Mouse (Mus musculus): ENCODE data around the gene Rgs9bp. TPM values are rescaled to one million over a fixed set of nuclear protein-coding genes. Genes with fewer than 3 reads are reported as not detected.
A peak's percentile ranks its signal among the peaks of the same experiment; 100 is the strongest.
"Not testable (repeated sequence)": the region's sequence is repeated elsewhere in the genome, so short reads cannot be mapped to it uniquely, and the experiment has no call there.

Rgs9bp gene
- total RNA-seq, 2 experiments from 2014 or later, result 0.20 to 0.53 TPM

DNA sequence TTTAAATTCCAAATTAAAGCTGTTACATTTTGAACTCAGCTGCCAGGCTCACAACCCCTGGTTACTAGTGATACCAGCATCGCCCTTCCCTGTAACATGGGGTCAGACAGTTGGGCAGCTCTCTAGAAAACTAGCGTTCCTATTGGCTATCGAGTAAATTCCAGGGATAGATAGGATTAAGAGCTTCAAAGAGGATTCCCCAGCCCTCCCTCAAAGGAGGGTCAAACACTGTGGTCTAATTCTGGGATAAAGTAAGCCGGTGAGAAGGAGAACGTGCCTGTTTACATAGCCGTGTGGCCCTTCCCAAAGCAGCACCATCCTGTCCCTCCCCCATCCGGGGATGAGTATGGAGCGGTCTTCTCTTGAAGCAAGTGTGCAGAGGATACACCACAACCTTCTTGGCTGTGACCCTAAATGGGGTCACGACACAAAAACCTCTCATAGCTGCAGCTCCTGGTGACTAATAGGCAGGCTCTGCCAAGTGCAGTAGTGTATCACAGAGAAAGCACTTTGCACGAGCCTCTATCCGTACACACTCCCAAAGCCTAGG is 1.8 kb downstream of the Rgs9bp start:
- DNase-seq, result peak in 1 of 2 experiments; percentile 11

DNA sequence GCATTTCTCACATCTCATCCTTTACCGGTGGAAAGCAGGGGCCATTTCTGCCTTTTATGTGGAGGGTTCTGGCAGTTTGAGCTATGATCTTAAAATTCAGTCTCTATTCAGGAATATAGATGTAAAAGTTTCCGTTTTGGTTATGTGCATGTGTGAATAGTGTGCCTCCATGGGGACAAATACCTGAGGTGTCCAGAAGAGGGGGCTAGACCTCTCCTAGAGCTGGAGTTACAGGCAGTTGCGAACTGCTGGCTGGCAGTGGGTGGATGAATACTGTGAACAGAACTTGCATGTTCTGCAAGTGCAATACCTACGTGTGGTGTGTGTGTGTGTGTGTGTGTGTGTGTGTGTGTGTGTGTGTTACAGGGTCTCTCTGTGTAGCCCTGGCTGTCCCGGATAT is 2.7 kb downstream of the Rgs9bp start:
- DNase-seq, result no peak

DNA sequence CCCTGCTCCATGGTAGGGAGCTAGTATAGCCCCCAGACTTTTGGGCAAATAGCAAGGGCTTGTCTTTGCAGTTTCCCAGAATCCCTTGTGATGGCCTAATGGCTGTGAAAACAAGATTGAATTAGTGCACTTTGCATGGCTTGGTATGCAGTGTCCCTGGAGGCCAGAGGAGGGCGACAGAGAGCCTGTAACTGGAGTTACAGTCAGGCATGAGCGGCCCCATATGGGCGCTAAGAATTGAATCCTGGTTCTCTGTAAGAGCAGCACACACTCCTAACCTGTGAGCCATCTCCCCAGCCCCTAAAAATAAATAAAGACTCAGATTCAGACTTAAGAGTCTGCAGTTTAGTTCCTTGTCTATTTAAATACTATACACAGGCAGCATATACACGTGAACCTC is 5.5 kb downstream of the Rgs9bp start:
- peak; percentile 48 to 66 for DNase-seq

DNA sequence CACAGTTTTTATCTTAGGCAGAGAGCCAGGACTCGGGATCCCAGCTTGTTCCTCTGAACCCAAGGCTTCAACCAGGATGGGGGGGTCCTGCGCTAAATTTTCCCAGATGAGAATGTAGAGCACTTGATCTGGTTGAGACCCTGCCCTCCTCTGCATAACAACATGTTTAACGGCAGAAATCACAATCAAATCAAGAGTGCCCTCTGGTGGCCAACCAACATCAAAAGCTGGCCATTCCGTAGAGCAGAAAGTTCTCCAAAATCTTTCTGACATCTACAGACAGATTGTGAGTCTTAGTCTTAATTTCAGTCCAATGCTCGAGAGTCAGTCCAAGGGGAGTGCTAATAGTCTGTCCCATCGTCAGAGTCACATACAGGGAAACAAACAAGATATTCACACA is 14.5 kb downstream of the Rgs9bp start:
- not testable (repeated sequence) for DNase-seq

DNA sequence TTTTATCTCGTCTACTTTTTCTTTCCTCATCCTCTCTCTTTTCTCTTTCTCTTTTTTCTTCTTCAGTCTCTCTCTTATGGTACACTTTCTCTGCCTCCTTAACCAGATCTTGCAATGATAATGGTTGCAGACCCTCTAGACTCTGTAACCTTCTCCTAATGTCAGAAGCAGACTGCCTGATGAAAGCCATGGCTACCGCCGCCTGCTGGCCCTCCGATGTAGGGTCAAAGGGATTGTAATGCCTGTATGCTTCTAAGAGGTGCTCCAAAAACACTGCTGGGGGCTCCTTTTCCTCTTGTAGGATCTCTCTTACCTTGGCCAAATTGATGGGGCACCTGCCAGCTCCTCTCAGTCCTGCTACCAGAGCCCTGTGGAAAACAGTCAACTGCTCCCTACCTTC is 15.7 kb downstream of the Rgs9bp start:
- not testable (repeated sequence) for DNase-seq

DNA sequence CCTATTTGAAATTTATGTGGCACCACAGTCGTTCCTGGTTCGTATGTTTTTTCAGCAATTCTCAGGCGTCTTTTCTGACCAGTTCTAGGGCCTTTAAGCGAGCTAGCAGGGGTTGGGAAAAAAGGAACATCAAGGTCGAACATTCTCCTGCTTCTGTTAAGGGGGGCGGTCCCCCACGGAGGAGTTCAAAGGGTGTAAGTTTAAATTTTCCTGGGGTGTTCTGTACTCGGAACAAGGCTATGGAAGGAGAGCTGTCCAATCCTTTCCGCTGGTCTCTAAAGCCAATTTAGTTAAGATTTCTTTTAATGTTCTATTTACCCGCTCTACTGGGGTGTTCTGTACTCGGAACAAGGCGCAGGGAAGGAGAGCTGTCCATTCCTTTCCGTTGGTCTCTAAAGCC is 19.4 kb downstream of the Rgs9bp start:
- not testable (repeated sequence) for DNase-seq

DNA sequence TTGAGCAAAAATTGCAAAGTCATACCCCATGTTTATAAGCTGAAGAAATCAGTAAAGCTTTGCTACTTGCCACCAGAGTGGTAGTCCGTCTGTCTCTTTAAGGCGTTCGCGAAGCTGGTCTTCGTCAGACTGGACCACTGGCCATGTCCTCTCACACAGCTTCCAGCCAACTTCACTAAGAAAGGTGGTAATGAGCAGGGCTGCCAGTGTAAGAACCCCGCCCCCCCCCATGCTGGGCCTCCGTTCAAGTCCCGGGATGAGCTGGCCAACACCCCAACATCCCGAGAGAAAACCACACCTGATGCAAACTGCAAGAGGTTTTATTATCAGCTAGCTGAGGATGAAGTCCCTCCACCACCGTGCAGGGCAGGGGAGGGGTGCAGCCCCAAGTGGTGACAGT is 20.5 kb downstream of the Rgs9bp start:
- DNase-seq, result not testable (repeated sequence)

DNA sequence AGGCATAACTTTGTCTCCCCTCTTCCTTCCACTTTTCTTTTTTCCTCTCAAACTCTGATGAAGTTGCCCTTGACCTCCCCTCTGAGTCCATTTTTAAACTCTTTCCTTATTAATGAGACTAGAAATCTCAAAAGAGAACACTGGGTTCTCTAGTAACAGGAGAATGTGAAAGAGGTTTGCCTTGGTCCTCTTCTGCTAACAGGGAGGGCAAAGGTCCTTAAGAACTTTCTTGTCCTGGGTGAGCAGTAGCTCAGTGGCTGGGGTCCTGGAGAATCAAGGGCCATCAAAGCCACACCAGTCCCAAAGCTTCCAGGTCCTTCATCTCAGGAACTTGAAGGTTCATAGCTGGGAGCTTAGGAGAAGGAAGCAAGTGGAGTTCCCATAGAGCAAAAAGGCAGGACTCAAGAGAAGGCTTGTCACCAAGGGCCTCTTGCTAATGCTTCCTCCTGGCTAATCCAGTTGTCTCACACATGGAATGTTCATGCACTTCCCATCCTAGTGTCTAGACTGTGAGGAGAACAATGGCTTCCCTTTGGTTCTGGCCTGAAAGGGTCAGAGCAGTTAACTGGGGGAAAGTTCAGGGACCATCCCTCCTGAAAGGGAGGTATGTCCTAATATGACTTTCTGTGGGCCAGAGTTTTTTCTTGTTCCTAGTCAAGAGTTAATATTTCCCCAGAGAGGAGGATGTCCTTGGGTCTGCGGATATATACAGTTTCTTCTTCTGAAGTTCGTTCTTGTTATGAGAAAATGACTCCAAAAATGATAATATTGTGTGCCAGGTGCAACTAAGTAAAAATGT is 21.1 kb downstream of the Rgs9bp start:
- no peak for DNase-seq

DNA sequence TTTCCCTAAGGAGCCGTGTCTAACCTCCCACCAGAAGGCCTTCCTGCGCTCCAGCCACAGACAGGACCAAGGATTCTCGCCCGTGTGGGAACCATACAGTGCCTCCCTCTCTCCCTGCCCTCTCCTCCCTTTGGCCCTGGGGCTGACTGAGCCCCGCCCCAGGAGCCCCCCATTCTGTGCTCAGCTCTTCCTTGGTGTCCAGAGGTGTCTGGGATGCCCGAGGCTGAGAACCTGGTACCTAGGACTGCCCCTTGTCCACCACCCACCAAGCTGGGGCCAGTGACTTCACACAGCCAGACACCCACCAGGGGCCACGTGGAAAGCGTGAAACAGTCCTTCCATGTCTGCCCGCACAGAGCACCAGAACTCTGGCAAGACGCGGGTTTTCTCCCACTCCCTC is 22.3 kb downstream of the Rgs9bp start:
- DNase-seq, result no peak

DNA sequence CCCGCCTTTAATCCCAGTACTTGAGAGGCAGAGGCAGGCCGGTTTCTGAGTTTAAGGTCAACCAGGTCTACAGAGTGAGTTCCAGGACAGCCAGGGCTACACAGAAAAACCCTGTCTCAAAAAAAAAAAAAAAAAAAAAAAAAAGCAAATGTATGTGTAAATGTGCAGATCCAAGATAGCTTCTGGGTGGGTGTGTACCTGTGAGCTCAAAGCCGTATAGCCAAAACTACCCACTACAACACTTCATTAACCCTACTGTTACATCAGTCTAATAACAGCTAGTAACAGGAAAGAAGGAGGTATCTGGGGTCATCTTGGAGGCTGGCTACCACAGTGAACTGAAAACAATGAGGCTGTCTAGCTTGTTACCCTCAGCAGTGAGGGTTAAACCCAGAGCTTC is 25.5 kb downstream of the Rgs9bp start:
- DNase-seq, result no peak

DNA sequence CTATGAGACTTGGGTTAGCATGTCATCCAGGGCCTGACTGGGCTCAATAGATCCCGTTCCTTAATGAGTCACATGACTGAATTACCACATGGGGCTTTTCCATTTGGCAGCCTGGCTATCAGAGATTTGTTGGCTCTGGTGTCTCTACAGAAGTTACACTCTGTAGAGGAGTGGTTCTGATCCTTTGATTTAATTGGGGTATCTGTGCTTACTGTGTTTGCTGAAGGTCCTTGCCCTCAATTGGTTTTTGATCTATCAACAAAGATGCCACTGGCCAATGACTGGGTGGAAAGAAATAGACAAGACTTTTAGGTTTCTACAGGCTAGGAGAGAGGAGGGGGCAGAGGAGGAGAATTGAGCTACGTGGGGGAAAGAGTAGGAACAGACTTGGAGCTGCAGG is 26.7 kb downstream of the Rgs9bp start:
- DNase-seq, result no peak

DNA sequence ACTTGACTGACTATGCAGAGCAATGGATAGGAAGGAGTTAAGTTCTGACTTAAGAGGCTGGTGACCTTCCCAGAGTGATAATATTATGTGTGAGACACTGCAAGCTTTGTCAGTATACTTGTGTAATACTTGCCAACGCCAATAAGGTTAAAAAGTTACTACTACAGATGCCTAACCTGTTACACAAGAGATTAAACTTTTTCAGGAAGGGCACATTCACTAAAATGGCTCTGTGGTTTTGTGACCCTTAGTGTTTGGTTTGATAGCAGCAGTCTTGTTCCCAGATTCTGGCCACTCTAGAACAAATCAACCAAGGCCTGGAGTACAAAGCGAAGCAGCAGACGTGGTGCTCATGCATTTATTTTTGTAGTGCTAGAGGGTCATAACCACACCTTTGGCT is 27.8 kb downstream of the Rgs9bp start:
- DNase-seq, result no peak

DNA sequence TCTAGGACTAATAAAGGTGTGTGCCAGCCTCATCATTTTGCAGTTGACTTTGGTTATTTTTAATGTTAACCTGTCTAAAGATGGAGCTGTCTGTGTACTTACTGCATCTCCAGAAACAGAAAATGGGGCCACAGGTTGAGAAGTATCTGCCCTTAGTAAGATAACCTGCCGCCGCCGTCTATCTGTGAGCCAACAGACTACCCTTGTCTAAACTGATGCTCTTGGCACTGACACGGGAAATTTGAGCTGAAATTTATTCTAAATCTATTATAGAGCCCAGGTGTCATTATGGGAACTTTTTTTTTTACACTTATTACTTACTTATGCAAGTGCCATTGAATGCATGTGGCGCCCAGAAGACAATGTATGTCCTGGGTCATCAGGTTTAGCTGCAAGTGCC is 28.5 kb downstream of the Rgs9bp start:
- DNase-seq, result no peak

DNA sequence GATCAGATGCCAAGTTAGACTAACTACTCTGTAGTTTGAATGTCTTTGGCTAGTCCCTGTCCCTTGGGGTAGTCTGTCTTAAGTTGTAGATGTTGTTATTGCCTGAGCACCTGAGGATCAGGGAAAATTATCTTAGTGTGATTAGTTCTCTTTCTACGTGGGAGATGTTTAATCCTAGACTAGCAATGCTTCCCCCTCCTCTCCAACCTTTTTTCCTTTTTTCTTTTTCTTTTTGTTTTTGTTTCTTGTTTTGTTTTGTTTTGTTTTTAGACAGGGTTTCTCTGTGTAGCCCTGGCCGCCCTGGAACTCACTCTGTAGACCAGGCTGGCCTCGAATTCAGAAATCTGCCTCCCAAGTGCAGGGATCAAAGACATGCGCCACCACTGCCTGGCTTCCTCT is 29.2 kb downstream of the Rgs9bp start, which contains the start of gene Nudt19:
TSS of gene Nudt19 (minus strand) at position 100 of the 399 bp plus-strand sequence.
- DNase-seq, result no peak

DNA sequence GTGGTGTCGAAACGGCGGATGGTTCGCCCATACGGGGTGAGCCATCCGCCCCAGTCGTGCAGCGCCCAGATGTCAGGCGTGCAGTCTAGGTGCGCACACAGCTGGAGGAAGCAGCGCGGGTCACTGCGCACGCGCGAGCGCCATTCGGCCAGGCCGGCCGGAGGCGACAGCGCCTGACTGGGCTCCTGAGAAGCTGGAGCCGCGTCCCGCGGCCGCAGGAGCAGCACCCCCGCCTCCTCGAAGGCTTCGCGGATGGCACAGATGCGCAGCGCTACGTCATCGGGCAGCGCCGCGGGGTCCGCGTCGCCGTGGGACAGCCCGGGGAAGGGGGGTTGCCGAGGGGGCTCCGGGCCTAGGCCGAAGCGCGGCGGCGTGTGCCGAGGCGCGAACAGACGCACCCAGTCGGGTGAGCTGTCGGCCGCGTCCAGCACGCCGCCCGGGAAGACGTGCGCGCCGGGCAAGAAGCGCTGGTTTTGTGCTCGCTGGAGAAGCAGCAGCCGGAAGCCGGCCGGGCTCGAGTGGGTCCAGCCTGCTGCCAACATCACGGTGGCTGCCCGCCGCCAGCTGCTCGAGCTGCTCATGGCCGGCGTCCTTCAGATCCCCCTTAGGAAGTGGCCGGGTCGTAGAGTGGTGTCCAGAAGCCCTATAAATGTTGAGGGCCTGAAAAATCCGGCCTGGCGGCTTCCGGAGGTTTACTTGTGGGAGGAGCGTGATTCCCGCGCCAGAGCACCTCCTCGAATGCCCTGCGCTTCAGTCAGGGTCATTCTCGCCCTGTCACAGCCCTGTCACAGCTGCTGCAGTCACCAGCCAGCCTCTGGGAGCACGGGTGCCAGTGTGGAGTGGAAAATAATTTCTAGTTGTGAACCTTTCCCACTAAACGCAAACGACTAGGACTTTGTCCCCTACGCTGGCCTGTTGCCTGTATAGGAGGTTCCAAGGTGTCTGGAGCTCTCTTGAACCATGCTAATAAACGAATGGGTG is 29.9 kb downstream of the Rgs9bp start:
- peak; percentile 92 to 94 for DNase-seq

DNA sequence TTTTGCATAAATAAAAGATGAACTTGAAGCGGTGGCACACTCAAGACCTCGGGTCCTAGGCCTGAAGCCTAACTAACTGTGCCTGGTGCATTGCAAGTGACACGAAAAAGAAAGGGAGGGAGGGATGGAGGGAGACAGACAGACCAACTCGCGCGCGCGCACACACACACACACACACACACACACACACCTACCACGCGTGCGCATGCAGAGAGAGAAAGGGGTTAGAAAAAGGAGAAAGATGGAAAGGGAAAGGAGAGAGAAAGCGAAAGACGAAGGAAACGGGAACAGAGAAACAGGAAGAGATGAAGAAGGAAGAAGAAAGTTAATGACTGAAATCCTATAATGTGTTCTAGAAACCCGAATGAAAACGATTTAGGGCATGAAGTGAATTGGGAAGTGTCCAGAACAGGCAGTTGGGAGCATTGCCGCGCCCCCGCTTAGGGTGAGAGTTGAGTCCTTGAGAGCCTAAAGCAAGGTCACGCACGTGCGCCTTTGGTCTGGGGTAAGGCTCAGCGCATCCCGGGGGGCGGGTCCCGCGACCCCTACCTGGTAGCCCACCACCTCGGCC is 30.7 kb downstream of the Rgs9bp start:
- peak; percentile 41 to 51 for DNase-seq

DNA sequence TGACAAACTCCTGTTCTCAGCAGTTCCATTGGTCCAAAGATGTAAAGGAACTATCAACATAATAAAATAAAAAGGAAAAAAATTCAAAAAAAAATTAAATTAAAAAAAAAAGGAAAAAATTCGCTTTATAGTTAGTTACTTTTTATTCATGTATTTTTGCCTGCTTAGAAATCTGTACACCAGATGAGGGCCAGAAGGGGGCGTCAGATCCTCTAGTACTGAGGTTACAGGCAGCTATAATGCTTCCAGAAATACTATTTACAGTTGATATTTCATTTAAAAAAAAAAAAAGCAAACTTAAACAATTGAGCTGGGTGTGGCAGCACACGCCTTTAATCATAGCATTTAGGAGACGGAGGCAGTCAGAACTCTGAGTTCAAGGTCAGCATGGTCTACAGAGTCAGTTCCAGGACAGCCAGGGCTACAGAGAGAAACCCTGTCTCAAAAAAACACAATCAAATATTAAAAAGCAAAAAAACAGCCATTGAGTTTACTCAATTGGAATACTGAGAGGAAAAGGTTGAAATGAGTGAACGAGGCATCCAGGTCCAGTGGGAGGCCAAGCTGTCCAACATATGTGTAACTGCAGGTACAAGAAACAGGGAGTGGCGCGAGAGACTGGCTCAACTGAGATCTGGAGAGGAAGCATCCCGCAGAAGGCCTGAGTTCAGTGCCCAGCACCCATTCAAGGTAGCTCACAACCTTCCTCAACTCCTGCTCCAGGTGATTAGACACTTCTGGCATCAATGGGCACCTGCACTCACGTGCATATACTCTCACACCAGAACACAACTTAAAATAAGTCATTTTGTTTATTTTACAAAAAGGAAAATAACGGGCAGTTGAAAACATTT is 31.4 kb downstream of the Rgs9bp start:
- DNase-seq, result peak; percentile 33 to 48

DNA sequence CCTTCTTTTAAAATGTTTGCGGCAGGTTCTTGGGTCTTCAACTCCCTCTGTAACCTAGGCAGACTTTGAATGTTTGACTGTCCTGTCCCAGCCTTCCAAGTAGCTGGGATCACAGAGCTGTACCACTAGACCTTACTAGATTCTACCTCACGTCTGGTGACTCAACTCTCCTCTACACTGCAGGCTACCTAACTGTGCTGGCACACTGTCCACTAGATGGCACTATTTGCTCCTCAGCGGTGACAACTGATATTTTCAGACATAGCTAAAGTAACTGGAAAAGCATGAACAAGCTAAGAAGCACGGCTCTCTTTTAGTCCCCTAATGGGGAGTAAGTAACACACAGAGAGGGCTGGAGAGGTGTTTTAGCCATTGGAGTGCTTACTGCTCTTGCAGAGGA is 39.5 kb downstream of the Rgs9bp start:
- DNase-seq, result peak; percentile 65 to 73

DNA sequence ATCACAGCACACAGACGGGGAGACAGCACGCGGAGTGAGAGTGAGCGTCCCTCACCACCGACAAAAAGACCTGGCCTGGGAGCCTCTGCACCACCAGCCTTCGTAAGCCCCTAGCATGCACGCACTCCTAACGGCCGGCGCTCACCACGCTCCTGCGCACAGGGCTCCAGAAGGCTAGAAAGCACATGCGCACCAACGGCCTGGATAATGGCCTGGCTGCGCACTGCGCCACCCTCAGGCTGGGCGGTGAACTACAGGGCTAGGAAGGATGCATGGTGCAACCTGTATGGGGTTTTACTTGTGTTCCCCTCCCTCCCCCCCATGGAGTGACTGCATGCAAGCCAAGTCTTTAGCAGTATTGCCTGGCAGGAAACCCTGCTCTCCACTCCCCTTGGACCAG is 47.8 kb downstream of the Rgs9bp start, which contains the start of gene Tdrd12:
TSS of gene Tdrd12 (minus strand) at position 184 of the 400 bp plus-strand sequence.
- DNase-seq, result no peak

DNA sequence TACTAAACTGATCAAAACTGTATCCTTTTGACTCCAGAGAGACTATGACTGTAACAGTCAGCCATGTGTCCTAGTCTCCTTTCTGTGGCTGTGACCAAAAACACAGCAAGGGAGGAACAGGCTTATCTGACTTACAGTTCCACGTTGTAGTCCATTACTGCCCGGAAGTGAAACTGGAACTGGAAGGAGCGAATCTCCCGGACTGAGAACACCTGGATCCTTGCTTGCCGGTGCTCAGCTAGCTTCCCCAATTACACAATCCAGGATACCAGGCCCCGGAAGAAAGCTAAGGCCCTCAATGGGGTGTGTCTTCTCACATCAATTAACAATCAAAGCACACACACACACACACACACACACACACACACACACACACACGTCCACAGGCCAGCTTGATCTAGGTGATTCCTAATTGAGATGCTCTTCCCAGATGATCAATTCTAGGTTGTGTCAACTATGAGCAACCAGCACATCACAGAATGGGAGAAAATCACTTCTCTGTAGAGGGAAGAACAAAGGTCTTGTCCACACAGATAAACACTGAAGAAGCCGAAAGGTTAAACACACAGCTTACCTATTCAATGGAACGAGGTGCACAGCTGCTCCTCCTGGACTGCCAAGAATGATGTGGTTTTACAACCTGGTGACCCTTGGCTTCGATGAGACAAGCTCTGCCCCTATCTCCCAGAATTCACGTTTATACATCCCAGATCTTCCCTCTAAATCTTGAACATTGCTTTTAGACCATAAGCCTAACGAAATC is 49.5 kb downstream of the Rgs9bp start:
- no peak for DNase-seq

Measured in adrenal gland, postnatal 36 days (tissue).